Mouse (Mus musculus) neural tube, embryonic 12.5 days (tissue): Measurements from ENCODE around the gene Serpinb9. TPM values are rescaled to one million over a fixed set of nuclear protein-coding genes. Genes with fewer than 3 reads are reported as not detected.
"Not testable (repeated sequence)": the region's sequence is repeated elsewhere in the genome, so short reads cannot be mapped to it uniquely, and the experiment has no call there.

Experiments used
- ATAC-seq: fragments of 200-750 bp; cut with Nextera tagmentation; 2 replicates; pipeline ENCODE4 v1.8.0; 2017; ENCODE audit warnings: low read depth, mild to moderate bottlenecking, moderate TSS enrichment, moderate library complexity; ENCODE audit not compliant: low FRiP score
- H3K27ac ChIP-seq: fragments of 300-500 bp; sonication (generic); 2 replicates; pipeline ENCODE4 v1.5.1; 2016
- H3K27me3 ChIP-seq: fragments of 300-500 bp; sonication (generic); replicated peaks from 2 replicates; pipeline ENCODE4 v1.6.1; 2016; ENCODE audit warnings: mild to moderate bottlenecking
- H3K36me3 ChIP-seq: fragments of 300-500 bp; sonication (generic); 2 replicates; pipeline ENCODE4 v1.6.1; 2016; ENCODE audit warnings: mild to moderate bottlenecking
- H3K4me1 ChIP-seq: fragments of 300-500 bp; sonication (generic); 2 replicates; pipeline ENCODE4 v1.6.1; 2016
- H3K4me2 ChIP-seq: fragments of 300-500 bp; sonication (generic); replicated peaks from 2 replicates; pipeline ENCODE4 v1.6.1; 2016; ENCODE audit warnings: mild to moderate bottlenecking
- H3K4me3 ChIP-seq: fragments of 300-500 bp; sonication (generic); 2 replicates; pipeline ENCODE4 v1.5.1; 2016
- H3K9ac ChIP-seq: fragments of 300-500 bp; sonication (generic); 2 replicates; pipeline ENCODE4 v1.6.1; 2016; ENCODE audit warnings: mild to moderate bottlenecking
- H3K9me3 ChIP-seq: fragments of 300-500 bp; sonication (generic); 2 replicates; pipeline ENCODE4 v1.6.1; 2016; ENCODE audit warnings: mild to moderate bottlenecking
- WGBS: fragments of 180-500 bp; shearing (Covaris S2); methylation state at CpG from one replicate; pipeline ENCODE4 v1.1.7; 2016; 5-methylcytosine and 5-hydroxymethylcytosine counted together
- polyA plus RNA-seq: library from polyadenylated mRNA; unstranded; fragments of >200 nt; fragmentation: Nextera tagmentation; extraction: Ambion mirVana; gene quantifications from 2 replicates; pipeline ENCODE4 v1.2.1, GENCODE M21; 2016

Serpinb9 gene
- polyA plus RNA-seq: 1.0 and 1.1 TPM in 2 replicates

GRCm38 (mm10) chr13:33002950-33003349, at the start of gene Serpinb9:
Serpinb9 (plus strand) TSS chr13:33003250.
- ATAC-seq: no peak
- WGBS: 85% methylated on average over 3 of the region's 3 CpGs
- no peaks in the 10 kb centered on the region for H3K36me3 ChIP-seq
- no peak within 1 kb of the TSS for H3K27ac ChIP-seq
- 0 out of 2 replicates have a peak, but pooled peaks cover 5% of the 10 kb centered on the region for H3K4me1 ChIP-seq
- H3K27me3 ChIP-seq: no peaks in the 10 kb centered on the region
- H3K9ac ChIP-seq: no peak within 1 kb of the TSS
- H3K9me3 ChIP-seq: no peaks in the 10 kb centered on the region
- peak within 1 kb of the TSS; percentile 48 for H3K4me2 ChIP-seq
- H3K4me3 ChIP-seq: no peak within 1 kb of the TSS

GRCm38 (mm10) chr13:32956537-32956936, 46.5 kb upstream of the Serpinb9 start:
- H3K36me3 ChIP-seq: no peaks in the 10 kb centered on the region
- no peak for ATAC-seq
- no peak overlapping the region for H3K4me3 ChIP-seq
- no peak overlapping the region for H3K27ac ChIP-seq
- no peak overlapping the region for H3K4me2 ChIP-seq
- WGBS: 73% methylated on average over 4 of the region's 4 CpGs
- no peaks in the 10 kb centered on the region for H3K4me1 ChIP-seq
- no peak overlapping the region for H3K9ac ChIP-seq
- no peaks in the 10 kb centered on the region for H3K9me3 ChIP-seq
- no peaks in the 10 kb centered on the region for H3K27me3 ChIP-seq

GRCm38 (mm10) chr13:32957917-32958316, 45.1 kb upstream of the Serpinb9 start:
- 85% methylated on average over 4 of the region's 4 CpGs for WGBS
- no peaks in the 10 kb centered on the region for H3K4me1 ChIP-seq
- no peak overlapping the region for H3K4me2 ChIP-seq
- H3K36me3 ChIP-seq: no peaks in the 10 kb centered on the region
- no peaks in the 10 kb centered on the region for H3K9me3 ChIP-seq
- no peak overlapping the region for H3K27ac ChIP-seq
- H3K4me3 ChIP-seq: no peak overlapping the region
- no peak overlapping the region for H3K9ac ChIP-seq
- H3K27me3 ChIP-seq: no peaks in the 10 kb centered on the region
- ATAC-seq: no peak

- H3K27ac ChIP-seq, H3K36me3 ChIP-seq, H3K4me2 ChIP-seq, H3K4me3 ChIP-seq, H3K9me3 ChIP-seq, H3K4me1 ChIP-seq, ATAC-seq, H3K9ac ChIP-seq, H3K27me3 ChIP-seq: not testable (repeated sequence)
- 87% methylated on average over 7 of the region's 7 CpGs for WGBS
These were observed 44.5 kb upstream of the Serpinb9 start for GRCm38 (mm10) chr13:32958521-32958920.

GRCm38 (mm10) chr13:32963990-32964753, 38.9 kb upstream of the Serpinb9 start:
- no peaks in the 10 kb centered on the region for H3K36me3 ChIP-seq
- ATAC-seq: no peak
- 90% methylated on average over 9 of the region's 9 CpGs for WGBS
- no peak overlapping the region for H3K4me3 ChIP-seq
- no peak overlapping the region for H3K4me2 ChIP-seq
- no peaks in the 10 kb centered on the region for H3K4me1 ChIP-seq
- no peaks in the 10 kb centered on the region for H3K27me3 ChIP-seq
- no peaks in the 10 kb centered on the region for H3K9me3 ChIP-seq
- no peak overlapping the region for H3K27ac ChIP-seq
- no peak overlapping the region for H3K9ac ChIP-seq

GRCm38 (mm10) chr13:32964989-32965811, 37.9 kb upstream of the Serpinb9 start, which contains the start of gene Serpinb6b:
Serpinb6b (plus strand) TSS chr13:32965209.
- H3K36me3 ChIP-seq: no peaks in the 10 kb centered on the region
- no peak within 1 kb of the TSS for H3K4me3 ChIP-seq
- ATAC-seq: peak; percentile 29; the same call in 1 of the 2 replicates
- no peak within 1 kb of the TSS for H3K27ac ChIP-seq
- peak within 1 kb of the TSS; percentile 46 for H3K4me2 ChIP-seq
- no peaks in the 10 kb centered on the region for H3K27me3 ChIP-seq
- H3K9me3 ChIP-seq: no peaks in the 10 kb centered on the region
- no peaks in the 10 kb centered on the region for H3K4me1 ChIP-seq
- 50% methylated on average over 16 of the region's 16 CpGs for WGBS
- H3K9ac ChIP-seq: no peak within 1 kb of the TSS

GRCm38 (mm10) chr13:32966116-32966515, 36.9 kb upstream of the Serpinb9 start:
- ATAC-seq: no peak
- no peaks in the 10 kb centered on the region for H3K9me3 ChIP-seq
- H3K4me2 ChIP-seq: no peak overlapping the region
- no peak overlapping the region for H3K9ac ChIP-seq
- H3K36me3 ChIP-seq: no peaks in the 10 kb centered on the region
- no peaks in the 10 kb centered on the region for H3K27me3 ChIP-seq
- no peak overlapping the region for H3K4me3 ChIP-seq
- no peak overlapping the region for H3K27ac ChIP-seq
- WGBS: 78% methylated on average over 5 of the region's 5 CpGs
- H3K4me1 ChIP-seq: no peaks in the 10 kb centered on the region

- Histone ChIP-seq H3K9ac (no peak overlapping the region), H3K4me3 (no peak overlapping the region), H3K36me3 (no peaks in the 10 kb centered on the region), H3K4me1 (no peaks in the 10 kb centered on the region), H3K27me3 (no peaks in the 10 kb centered on the region), H3K9me3 (no peaks in the 10 kb centered on the region), H3K4me2 (no peak overlapping the region), H3K27ac (no peak overlapping the region)
- ATAC-seq: no peak
These were observed 35.8 kb upstream of the Serpinb9 start for GRCm38 (mm10) chr13:32967233-32967632.

- Histone ChIP-seq H3K9me3 (no peaks in the 10 kb centered on the region), H3K27ac (no peak overlapping the region), H3K4me2 (no peak overlapping the region), H3K4me3 (no peak overlapping the region), H3K4me1 (no peaks in the 10 kb centered on the region), H3K9ac (no peak overlapping the region), H3K27me3 (no peaks in the 10 kb centered on the region), H3K36me3 (no peaks in the 10 kb centered on the region)
- 82% methylated on average over 5 of the region's 5 CpGs for WGBS
- ATAC-seq: no peak
These were observed 34.6 kb upstream of the Serpinb9 start for GRCm38 (mm10) chr13:32968353-32968984.

- H3K4me3 ChIP-seq: no peak overlapping the region
- no peak for ATAC-seq
- H3K36me3 ChIP-seq: no peaks in the 10 kb centered on the region
- no peak overlapping the region for H3K9ac ChIP-seq
- H3K4me2 ChIP-seq: no peak overlapping the region
- 88% methylated on average over 4 of the region's 4 CpGs for WGBS
- no peaks in the 10 kb centered on the region for H3K27me3 ChIP-seq
- H3K4me1 ChIP-seq: no peaks in the 10 kb centered on the region
- H3K27ac ChIP-seq: no peak overlapping the region
- H3K9me3 ChIP-seq: no peaks in the 10 kb centered on the region
These were observed 33.9 kb upstream of the Serpinb9 start for GRCm38 (mm10) chr13:32968996-32969640.

- no peaks in the 10 kb centered on the region for H3K4me1 ChIP-seq
- 88% methylated on average over 1 of the region's 1 CpGs for WGBS
- no peak overlapping the region for H3K27ac ChIP-seq
- H3K27me3 ChIP-seq: no peaks in the 10 kb centered on the region
- H3K4me3 ChIP-seq: no peak overlapping the region
- ATAC-seq: no peak
- H3K9ac ChIP-seq: no peak overlapping the region
- H3K36me3 ChIP-seq: no peaks in the 10 kb centered on the region
- H3K9me3 ChIP-seq: no peaks in the 10 kb centered on the region
- H3K4me2 ChIP-seq: no peak overlapping the region
These were observed 33.4 kb upstream of the Serpinb9 start for GRCm38 (mm10) chr13:32969641-32970040.

- WGBS: 90% methylated on average over 3 of the region's 3 CpGs
- Histone ChIP-seq H3K4me1 (no peaks in the 10 kb centered on the region), H3K36me3 (no peaks in the 10 kb centered on the region), H3K27me3 (no peaks in the 10 kb centered on the region), H3K4me3 (no peak overlapping the region), H3K4me2 (no peak overlapping the region), H3K9ac (no peak overlapping the region), H3K27ac (no peak overlapping the region), H3K9me3 (no peaks in the 10 kb centered on the region)
- ATAC-seq: no peak
These were observed 32.3 kb upstream of the Serpinb9 start for GRCm38 (mm10) chr13:32970776-32971175.
